Mouse (Mus musculus): ENCODE measurements around the gene Parn. TPM values are rescaled to one million over a fixed set of nuclear protein-coding genes. Genes with fewer than 3 reads are reported as not detected.

The Parn gene
- polyA plus RNA-seq, 1 experiment from 2014 or later = 27.9 TPM

- ATAC-seq (ENCODE audit: low FRiP score) = no peak
- Histone ChIP-seq H3K4me2 (replicated peaks) (no peak overlapping the region), H3K9ac (no peak overlapping the region), H3K27me3 (ENCODE audit: control insufficient read depth, insufficient read depth, low read length) (no peaks in the 10 kb centered on the region), H3K36me3 (replicated peaks; ENCODE audit: control insufficient read depth, insufficient read depth) (no peaks in the 10 kb centered on the region), H3K27ac (no peak overlapping the region), H3K4me3 (replicated peaks; ENCODE audit: low read length) (no peak overlapping the region), H3K9me3 (ENCODE audit: control insufficient read depth, low read length) (no peaks in the 10 kb centered on the region), H3K4me1 (replicated peaks; ENCODE audit: control insufficient read depth, insufficient read depth, low read length) (no peaks in the 10 kb centered on the region)
- DNase-seq (ENCODE audit: low spot score) = no peak
- 77% methylated on average over 1 of the region's 1 CpGs for WGBS
These were observed 88.0 kb downstream of the Parn start for GRCm38 (mm10) chr16:13580016-13580415.

GRCm38 (mm10) chr16:13575306-13575705, 92.7 kb downstream of the Parn start:
- Histone ChIP-seq H3K4me1 (replicated peaks; ENCODE audit: control insufficient read depth, insufficient read depth, low read length) (no peaks in the 10 kb centered on the region), H3K9me3 (ENCODE audit: control insufficient read depth, low read length) (no peaks in the 10 kb centered on the region), H3K9ac (no peak overlapping the region), H3K4me2 (replicated peaks) (no peak overlapping the region), H3K4me3 (replicated peaks; ENCODE audit: low read length) (no peak overlapping the region), H3K27ac (no peak overlapping the region), H3K27me3 (ENCODE audit: control insufficient read depth, insufficient read depth, low read length) (no peaks in the 10 kb centered on the region), H3K36me3 (replicated peaks; ENCODE audit: control insufficient read depth, insufficient read depth) (no peaks in the 10 kb centered on the region)
- DNase-seq (ENCODE audit: low spot score) (no peak), ATAC-seq (ENCODE audit: low FRiP score) (no peak)
- WGBS = 88% methylated on average over 4 of the region's 4 CpGs

DNA sequence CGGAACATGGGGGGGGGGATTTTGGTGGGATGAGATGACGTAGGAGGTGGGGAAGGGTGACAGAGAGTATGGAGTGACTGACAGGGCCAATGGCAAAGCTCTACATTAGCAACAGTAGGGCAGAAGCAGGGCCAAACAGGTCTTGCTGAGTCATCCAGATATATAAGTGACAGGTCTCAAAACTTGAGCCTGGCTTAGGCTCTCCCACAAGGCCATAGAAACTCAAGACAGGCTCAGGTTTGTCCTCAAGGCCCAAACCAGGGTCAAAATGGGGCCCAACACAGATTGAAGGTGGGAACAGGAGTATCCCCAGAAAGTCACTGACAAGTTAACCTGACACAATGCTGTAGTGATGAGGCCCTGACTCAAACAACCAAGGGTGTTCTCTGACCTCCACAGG, 99.7 kb downstream of the Parn start:
- 94% methylated on average over 2 of the region's 2 CpGs for WGBS
- DNase-seq (ENCODE audit: low spot score) = no peak
- no peaks in the 10 kb centered on the region; the same call in 1 of the 2 replicates for H3K36me3 ChIP-seq (replicated peaks; ENCODE audit: control insufficient read depth, insufficient read depth)
- no peaks in the 10 kb centered on the region for H3K27me3 ChIP-seq (ENCODE audit: control insufficient read depth, insufficient read depth, low read length)
- no peak overlapping the region for H3K27ac ChIP-seq
- H3K9me3 ChIP-seq (ENCODE audit: control insufficient read depth, low read length) = no peaks in the 10 kb centered on the region
- H3K4me2 ChIP-seq (replicated peaks) = no peak overlapping the region
- no peak overlapping the region for H3K4me3 ChIP-seq (replicated peaks; ENCODE audit: low read length)
- ATAC-seq (ENCODE audit: low FRiP score) = no peak
- no peak overlapping the region for H3K9ac ChIP-seq
- H3K4me1 ChIP-seq (replicated peaks; ENCODE audit: control insufficient read depth, insufficient read depth, low read length) = no peaks in the 10 kb centered on the region

- no peak overlapping the region for H3K27ac ChIP-seq
- no peaks in the 10 kb centered on the region; the same call in 1 of the 2 replicates for H3K36me3 ChIP-seq (replicated peaks; ENCODE audit: control insufficient read depth, insufficient read depth)
- H3K9me3 ChIP-seq (ENCODE audit: control insufficient read depth, low read length) = no peaks in the 10 kb centered on the region
- no peak for DNase-seq (ENCODE audit: low spot score)
- H3K4me2 ChIP-seq (replicated peaks) = no peak overlapping the region
- no peaks in the 10 kb centered on the region for H3K27me3 ChIP-seq (ENCODE audit: control insufficient read depth, insufficient read depth, low read length)
- WGBS = 86% methylated on average over 1 of the region's 1 CpGs
- H3K4me1 ChIP-seq (replicated peaks; ENCODE audit: control insufficient read depth, insufficient read depth, low read length) = no peaks in the 10 kb centered on the region
- H3K9ac ChIP-seq = no peak overlapping the region
- H3K4me3 ChIP-seq (replicated peaks; ENCODE audit: low read length) = no peak overlapping the region
- ATAC-seq (ENCODE audit: low FRiP score) = no peak
These were observed 100.4 kb downstream of the Parn start for GRCm38 (mm10) chr16:13567614-13568013.

GRCm38 (mm10) chr16:13566351-13566750, 101.6 kb downstream of the Parn start:
- WGBS = 90% methylated on average over 6 of the region's 6 CpGs
- H3K4me2 ChIP-seq (replicated peaks) = no peak overlapping the region

GRCm38 (mm10) chr16:13565291-13565690, 102.7 kb downstream of the Parn start:
- Histone ChIP-seq H3K4me3 (replicated peaks; ENCODE audit: low read length) (no peak overlapping the region), H3K27me3 (ENCODE audit: control insufficient read depth, insufficient read depth, low read length) (no peaks in the 10 kb centered on the region), H3K9ac (no peak overlapping the region), H3K4me2 (replicated peaks) (no peak overlapping the region), H3K9me3 (ENCODE audit: control insufficient read depth, low read length) (no peaks in the 10 kb centered on the region), H3K27ac (no peak overlapping the region), H3K36me3 (replicated peaks; ENCODE audit: control insufficient read depth, insufficient read depth) (no peaks in the 10 kb centered on the region; the same call in 1 of the 2 replicates), H3K4me1 (replicated peaks; ENCODE audit: control insufficient read depth, insufficient read depth, low read length) (no peaks in the 10 kb centered on the region)
- no peak for ATAC-seq (ENCODE audit: low FRiP score)
- no peak for DNase-seq (ENCODE audit: low spot score)
- 97% methylated on average over 5 of the region's 5 CpGs for WGBS

More at GRCm38 (mm10) chr16:13566351-13566750, 101.6 kb downstream of the Parn start:
- H3K36me3 ChIP-seq (replicated peaks; ENCODE audit: control insufficient read depth, insufficient read depth) = no peaks in the 10 kb centered on the region; the same call in 1 of the 2 replicates
- no peaks in the 10 kb centered on the region for H3K27me3 ChIP-seq (ENCODE audit: control insufficient read depth, insufficient read depth, low read length)
- H3K9ac ChIP-seq = no peak overlapping the region
- DNase-seq (ENCODE audit: low spot score) (no peak), ATAC-seq (ENCODE audit: low FRiP score) (no peak)
- no peak overlapping the region for H3K4me3 ChIP-seq (replicated peaks; ENCODE audit: low read length)
- no peaks in the 10 kb centered on the region for H3K9me3 ChIP-seq (ENCODE audit: control insufficient read depth, low read length)
- no peak overlapping the region for H3K27ac ChIP-seq
- H3K4me1 ChIP-seq (replicated peaks; ENCODE audit: control insufficient read depth, insufficient read depth, low read length) = no peaks in the 10 kb centered on the region

DNA sequence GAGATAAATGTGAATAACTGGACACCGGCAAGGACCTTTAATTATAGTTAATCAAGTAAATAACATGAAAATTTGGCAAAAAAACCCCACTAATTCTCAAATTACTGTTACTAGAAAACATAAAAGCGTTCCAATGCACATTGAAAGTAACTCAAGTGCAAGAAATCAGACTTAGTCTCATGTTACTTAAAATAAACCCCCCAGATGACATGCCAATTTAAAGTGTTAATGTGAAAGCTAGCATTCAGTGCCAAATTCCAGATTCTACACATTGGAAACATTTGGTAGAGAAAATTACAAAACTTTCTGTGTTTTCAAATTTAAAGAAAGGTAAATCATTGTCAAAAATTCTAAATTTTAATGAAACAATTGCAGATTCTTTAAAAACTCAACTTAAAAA, 110.2 kb downstream of the Parn start:
- Histone ChIP-seq H3K27me3 (ENCODE audit: control insufficient read depth, insufficient read depth, low read length) (no peaks in the 10 kb centered on the region), H3K27ac (no peak overlapping the region), H3K9me3 (ENCODE audit: control insufficient read depth, low read length) (0 out of 2 replicates have a peak, but pooled peaks cover 3% of the 10 kb centered on the region), H3K4me3 (replicated peaks; ENCODE audit: low read length) (no peak overlapping the region), H3K4me2 (replicated peaks) (no peak overlapping the region), H3K9ac (no peak overlapping the region), H3K36me3 (replicated peaks; ENCODE audit: control insufficient read depth, insufficient read depth) (no peaks in the 10 kb centered on the region), H3K4me1 (replicated peaks; ENCODE audit: control insufficient read depth, insufficient read depth, low read length) (no peaks in the 10 kb centered on the region)
- ATAC-seq (ENCODE audit: low FRiP score) (no peak), DNase-seq (ENCODE audit: low spot score) (no peak)
- WGBS = 85% methylated on average over 2 of the region's 2 CpGs

DNA sequence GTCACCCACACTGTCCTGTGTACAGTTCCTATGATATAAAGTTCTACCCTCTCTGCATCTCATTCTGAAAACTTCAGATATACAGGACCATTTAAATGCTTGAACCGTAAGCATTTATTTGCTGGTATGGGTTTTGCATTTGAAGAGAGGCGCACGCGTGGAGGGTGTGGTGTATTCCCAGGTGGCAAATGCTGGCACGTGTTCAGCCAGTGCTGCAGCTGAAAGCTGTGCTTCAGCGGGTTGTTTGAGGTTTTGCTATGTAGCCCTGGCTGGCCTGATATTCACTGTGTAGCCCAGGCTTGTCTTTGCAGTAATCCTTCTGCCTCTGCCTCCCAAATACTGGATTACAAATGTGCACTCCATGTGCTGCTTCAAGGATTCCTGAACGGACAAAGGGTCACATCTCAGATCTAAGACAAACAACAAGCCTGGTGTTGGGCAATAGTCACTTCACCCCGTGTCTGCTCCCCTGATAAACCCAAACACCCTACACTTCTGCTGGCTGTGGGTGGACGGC, 111.0 kb downstream of the Parn start:
- H3K9me3 ChIP-seq (ENCODE audit: control insufficient read depth, low read length) = 0 out of 2 replicates have a peak, but pooled peaks cover 3% of the 10 kb centered on the region
- H3K4me1 ChIP-seq (replicated peaks; ENCODE audit: control insufficient read depth, insufficient read depth, low read length) = no peaks in the 10 kb centered on the region
- H3K4me2 ChIP-seq (replicated peaks) = no peak overlapping the region
- no peak overlapping the region for H3K4me3 ChIP-seq (replicated peaks; ENCODE audit: low read length)
- H3K9ac ChIP-seq = no peak overlapping the region
- WGBS = 84% methylated on average over 9 of the region's 9 CpGs
- no peak for DNase-seq (ENCODE audit: low spot score)
- no peaks in the 10 kb centered on the region for H3K36me3 ChIP-seq (replicated peaks; ENCODE audit: control insufficient read depth, insufficient read depth)
- H3K27me3 ChIP-seq (ENCODE audit: control insufficient read depth, insufficient read depth, low read length) = no peaks in the 10 kb centered on the region
- no peak overlapping the region for H3K27ac ChIP-seq
- no peak for ATAC-seq (ENCODE audit: low FRiP score)

- Histone ChIP-seq H3K4me2 (replicated peaks) (no peak overlapping the region), H3K27me3 (ENCODE audit: control insufficient read depth, insufficient read depth, low read length) (no peaks in the 10 kb centered on the region), H3K4me3 (replicated peaks; ENCODE audit: low read length) (no peak overlapping the region), H3K36me3 (replicated peaks; ENCODE audit: control insufficient read depth, insufficient read depth) (no peaks in the 10 kb centered on the region), H3K27ac (no peak overlapping the region), H3K9me3 (ENCODE audit: control insufficient read depth, low read length) (0 out of 2 replicates have a peak, but pooled peaks cover 3% of the 10 kb centered on the region), H3K9ac (no peak overlapping the region), H3K4me1 (replicated peaks; ENCODE audit: control insufficient read depth, insufficient read depth, low read length) (no peaks in the 10 kb centered on the region)
- no peak for ATAC-seq (ENCODE audit: low FRiP score)
- no peak for DNase-seq (ENCODE audit: low spot score)
- 98% methylated on average over 7 of the region's 7 CpGs for WGBS
These were observed 111.5 kb downstream of the Parn start for GRCm38 (mm10) chr16:13556446-13556845.

DNA sequence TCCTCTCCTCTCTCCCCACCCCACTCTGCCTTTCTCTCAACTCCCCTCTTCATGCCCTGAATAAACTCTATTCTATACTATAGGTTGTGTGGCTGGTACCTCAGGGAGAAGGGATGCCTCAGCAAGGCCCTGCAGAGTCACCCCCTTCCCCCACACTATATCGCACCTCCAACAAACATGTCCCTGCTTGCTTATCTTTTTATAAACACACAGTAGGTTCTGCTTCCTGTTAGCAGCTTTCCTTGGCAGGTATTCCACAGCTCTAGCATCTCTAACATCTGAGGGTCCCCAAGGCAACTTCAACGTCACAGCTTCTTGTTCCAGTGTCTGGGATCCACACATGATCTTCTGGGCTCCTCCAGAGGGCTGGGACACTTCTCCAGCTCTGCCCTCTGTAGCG, 117.3 kb downstream of the Parn start:
- peaks cover 18% of the 10 kb centered on the region for H3K9me3 ChIP-seq (ENCODE audit: control insufficient read depth, low read length)
- H3K27me3 ChIP-seq (ENCODE audit: control insufficient read depth, insufficient read depth, low read length) = no peaks in the 10 kb centered on the region
- DNase-seq (ENCODE audit: low spot score) (no peak), ATAC-seq (ENCODE audit: low FRiP score) (no peak)
- no peaks in the 10 kb centered on the region for H3K4me1 ChIP-seq (replicated peaks; ENCODE audit: control insufficient read depth, insufficient read depth, low read length)
- no peak overlapping the region for H3K27ac ChIP-seq
- no peak overlapping the region for H3K9ac ChIP-seq
- H3K36me3 ChIP-seq (replicated peaks; ENCODE audit: control insufficient read depth, insufficient read depth) = peaks cover 10% of the 10 kb centered on the region
- no peak overlapping the region for H3K4me3 ChIP-seq (replicated peaks; ENCODE audit: low read length)
- WGBS = 94% methylated on average over 3 of the region's 3 CpGs
- H3K4me2 ChIP-seq (replicated peaks) = no peak overlapping the region
